8 mouse cellular contexts compared by ENCODE assay signal in genomic region chr5:36530129-36530751, GRCm38 (mm10). TPM values are rescaled to one million over a fixed set of nuclear protein-coding genes. Genes with fewer than 3 reads are reported as not detected.
DNase-seq lines count a peak whose midpoint lies in the region; ATAC-seq and TF ChIP-seq lines count a peak whose summit lies in the region.

No protein-coding gene starts in this region.

- H3K4me1 ChIP-seq in ES-Bruce4 (ENCODE audit: control insufficient read depth, insufficient read depth, low read length), result no peaks in the 10 kb centered on the region
- H3K4me1 ChIP-seq in forebrain, embryonic 12.5 days, result peaks cover 21% of the 10 kb centered on the region
- peaks cover 7% of the 10 kb centered on the region; the same call in 1 of the 2 replicates for H3K4me1 ChIP-seq in heart, postnatal 0 days (ENCODE audit: control insufficient read depth, insufficient read depth)
- peaks cover 64% of the 10 kb centered on the region for H3K4me1 ChIP-seq in liver, embryonic 15.5 days (replicated peaks)
- peaks cover 12% of the 10 kb centered on the region; the same call in 1 of the 2 replicates for H3K4me1 ChIP-seq in neural tube, embryonic 11.5 days (ENCODE audit: control insufficient read depth, insufficient read depth, low read length)
- peaks cover 13% of the 10 kb centered on the region for H3K4me1 ChIP-seq in stomach, embryonic 16.5 days (ENCODE audit: control insufficient read depth, insufficient read depth, low read length)

- H3K4me3 ChIP-seq in ES-Bruce4 (ENCODE audit: low read depth, low read length), result peak overlapping the region; percentile 86
- peak overlapping the region; percentile 82 for H3K4me3 ChIP-seq in forebrain, embryonic 12.5 days (replicated peaks)
- peak overlapping the region; percentile 80 for H3K4me3 ChIP-seq in heart, postnatal 0 days (ENCODE audit: low read depth, low read length)
- peak overlapping the region; percentile 71 for H3K4me3 ChIP-seq in liver, embryonic 15.5 days (replicated peaks)
- H3K4me3 ChIP-seq in neural tube, embryonic 11.5 days (ENCODE audit: low read depth, low read length), result peak overlapping the region; percentile 76
- peak overlapping the region; percentile 79 for H3K4me3 ChIP-seq in stomach, embryonic 16.5 days (replicated peaks; ENCODE audit: low read length)

- WGBS in forebrain, embryonic 12.5 days, result under 1% methylated on average over 28 of the region's 28 CpGs
- under 1% methylated on average over 28 of the region's 28 CpGs for WGBS in heart, postnatal 0 days
- under 1% methylated on average over 28 of the region's 28 CpGs for WGBS in liver, embryonic 15.5 days (ENCODE audit: insufficient replicate concordance)
- WGBS in neural tube, embryonic 11.5 days, result under 1% methylated on average over 28 of the region's 28 CpGs
- under 1% methylated on average over 28 of the region's 28 CpGs for WGBS in stomach, embryonic 16.5 days

- no peak for TF ChIP-seq POLR2A in ES-Bruce4 (IDR thresholded peaks at IDR 0.05; ENCODE audit: insufficient read depth, low read length)

- ATAC-seq in cerebellum, adult (ENCODE audit: insufficient number of reproducible peaks, low FRiP score, low TSS enrichment), result peak; percentile 96
- peak; percentile 98 for ATAC-seq in forebrain, embryonic 12.5 days (ENCODE audit: low FRiP score)
- peak; percentile 96 for ATAC-seq in heart, postnatal 0 days (ENCODE audit: insufficient read depth, low read depth)
- peak; percentile 95 for ATAC-seq in liver, embryonic 15.5 days (ENCODE audit: insufficient read depth)
- ATAC-seq in neural tube, embryonic 11.5 days (ENCODE audit: insufficient read depth, low FRiP score, low TSS enrichment), result peak; percentile 97
- peak; percentile 94 for ATAC-seq in stomach, embryonic 16.5 days (ENCODE audit: insufficient read depth, low FRiP score)

- no peaks in the 10 kb centered on the region for H3K9me3 ChIP-seq in ES-Bruce4 (replicated peaks; ENCODE audit: control insufficient read depth, insufficient read depth, low read length, poor library complexity, severe bottlenecking)
- H3K9me3 ChIP-seq in forebrain, embryonic 12.5 days, result no peaks in the 10 kb centered on the region
- no peaks in the 10 kb centered on the region for H3K9me3 ChIP-seq in heart, postnatal 0 days (replicated peaks; ENCODE audit: control insufficient read depth, low read length)
- no peaks in the 10 kb centered on the region for H3K9me3 ChIP-seq in liver, embryonic 15.5 days (replicated peaks)
- no peaks in the 10 kb centered on the region for H3K9me3 ChIP-seq in neural tube, embryonic 11.5 days (ENCODE audit: control insufficient read depth, low read length)
- no peaks in the 10 kb centered on the region for H3K9me3 ChIP-seq in stomach, embryonic 16.5 days (replicated peaks; ENCODE audit: control insufficient read depth, low read length)

- H3K27ac ChIP-seq in ES-Bruce4 (ENCODE audit: insufficient read depth, low read length), result no peak overlapping the region
- peak overlapping the region; percentile 78 for H3K27ac ChIP-seq in forebrain, embryonic 12.5 days
- H3K27ac ChIP-seq in heart, postnatal 0 days (ENCODE audit: low read depth), result peak overlapping the region; percentile 52
- peak overlapping the region; percentile 60 for H3K27ac ChIP-seq in liver, embryonic 15.5 days (replicated peaks)
- no peak overlapping the region for H3K27ac ChIP-seq in neural tube, embryonic 11.5 days (ENCODE audit: low read depth, low read length)
- peak overlapping the region; percentile 80 for H3K27ac ChIP-seq in stomach, embryonic 16.5 days (ENCODE audit: low read length)

- peak overlapping the region; percentile 43 for H3K9ac ChIP-seq in ES-Bruce4 (ENCODE audit: low read depth, poor library complexity, severe bottlenecking)
- peak overlapping the region; percentile 88 for H3K9ac ChIP-seq in forebrain, embryonic 12.5 days
- H3K9ac ChIP-seq in heart, postnatal 0 days (replicated peaks; ENCODE audit: low read depth, low read length), result peak overlapping the region; percentile 81
- peak overlapping the region; percentile 76 for H3K9ac ChIP-seq in liver, embryonic 15.5 days
- peak overlapping the region; percentile 86 for H3K9ac ChIP-seq in neural tube, embryonic 11.5 days (ENCODE audit: low read length)
- peak overlapping the region; percentile 82 for H3K9ac ChIP-seq in stomach, embryonic 16.5 days (ENCODE audit: low read length)

- no peaks in the 10 kb centered on the region for H3K27me3 ChIP-seq in ES-Bruce4 (ENCODE audit: control insufficient read depth, insufficient read depth, low read length, poor library complexity, severe bottlenecking)
- no peaks in the 10 kb centered on the region for H3K27me3 ChIP-seq in forebrain, embryonic 12.5 days
- no peaks in the 10 kb centered on the region for H3K27me3 ChIP-seq in heart, postnatal 0 days (ENCODE audit: control insufficient read depth, insufficient read depth, low read length)
- H3K27me3 ChIP-seq in liver, embryonic 15.5 days, result no peaks in the 10 kb centered on the region
- no peaks in the 10 kb centered on the region for H3K27me3 ChIP-seq in neural tube, embryonic 11.5 days (ENCODE audit: control insufficient read depth, insufficient read depth, low read length)
- no peaks in the 10 kb centered on the region for H3K27me3 ChIP-seq in stomach, embryonic 16.5 days (ENCODE audit: control insufficient read depth, insufficient read depth, low read length)

- no peak for TF ChIP-seq CTCF in ES-Bruce4 (IDR thresholded peaks at IDR 0.05; ENCODE audit: low read depth, low read length)
- TF ChIP-seq CTCF in heart, postnatal 0 days (IDR thresholded peaks at IDR 0.05; ENCODE audit: low read depth), result no peak

- peak; percentile 40; the same call in 1 of the 2 replicates for TF ChIP-seq EP300 in ES-Bruce4 (IDR thresholded peaks at IDR 0.05; ENCODE audit: insufficient read depth, low read depth, low read length)
- TF ChIP-seq EP300 in heart, postnatal 0 days (IDR thresholded peaks at IDR 0.05; ENCODE audit: low read depth), result no peak

- DNase-seq in heart, postnatal 0 days (ENCODE audit: low spot score), result peak; percentile 97
- DNase-seq in kidney, postnatal 4 days, result peak; percentile 97
- DNase-seq in neural tube, embryonic 11.5 days (ENCODE audit: low spot score), result peak; percentile 92

- no peaks in the 10 kb centered on the region for H3K36me3 ChIP-seq in ES-Bruce4 (ENCODE audit: control insufficient read depth, insufficient read depth, low read length, poor library complexity, severe bottlenecking)
- no peaks in the 10 kb centered on the region; the same call in 1 of the 2 replicates for H3K36me3 ChIP-seq in forebrain, embryonic 12.5 days (replicated peaks)
- H3K36me3 ChIP-seq in heart, postnatal 0 days (replicated peaks; ENCODE audit: control insufficient read depth, insufficient read depth, low read length), result no peaks in the 10 kb centered on the region
- no peaks in the 10 kb centered on the region for H3K36me3 ChIP-seq in liver, embryonic 15.5 days (replicated peaks)
- no peaks in the 10 kb centered on the region for H3K36me3 ChIP-seq in neural tube, embryonic 11.5 days (ENCODE audit: control insufficient read depth, insufficient read depth, low read length)
- H3K36me3 ChIP-seq in stomach, embryonic 16.5 days (ENCODE audit: control insufficient read depth, insufficient read depth, low read length), result no peaks in the 10 kb centered on the region

- peak overlapping the region; percentile 82 for H3K4me2 ChIP-seq in forebrain, embryonic 12.5 days
- peak overlapping the region; percentile 92 for H3K4me2 ChIP-seq in heart, postnatal 0 days (ENCODE audit: low read depth, low read length)
- peak overlapping the region; percentile 93 for H3K4me2 ChIP-seq in liver, embryonic 15.5 days
- H3K4me2 ChIP-seq in neural tube, embryonic 11.5 days (ENCODE audit: low read depth), result peak overlapping the region; percentile 69
- H3K4me2 ChIP-seq in stomach, embryonic 16.5 days (ENCODE audit: low read depth, low read length), result peak overlapping the region; percentile 72

RNA-seq across cellular contexts. Expression of gene Ccdc96, which starts 45.9 kb away (rescaled TPM):
- polyA plus RNA-seq in ES-Bruce4 (2011; ENCODE audit: insufficient read depth, insufficient read length, low read depth, missing spikeins), result 0.33 and 0.37 TPM in 2 replicates
- polyA plus RNA-seq in forebrain, embryonic 12.5 days (2016; fragmentation: Nextera tagmentation; extraction: Ambion mirVana), result 4.8 and 4.9 TPM in 2 replicates
- total RNA-seq in heart, postnatal 0 days (2014; rRNA removed; ENCODE audit: low replicate concordance), result not detected in 2 replicates
- 0.19 and 0.25 TPM in 2 replicates for polyA plus RNA-seq in heart, postnatal 0 days (2015; fragmentation: Nextera tagmentation; extraction: Ambion mirVana)
- polyA plus RNA-seq in liver, embryonic 15.5 days (2015; fragmentation: Nextera tagmentation; extraction: Ambion mirVana), result 0.07 and 0.09 TPM in 2 replicates
- polyA plus RNA-seq in neural tube, embryonic 11.5 days (2014; fragmentation: Nextera tagmentation; extraction: Ambion mirVana), result 3.4 and 3.8 TPM in 2 replicates
- polyA plus RNA-seq in stomach, embryonic 16.5 days (2015; fragmentation: Nextera tagmentation; extraction: Ambion mirVana), result 0.07 and 0.30 TPM in 2 replicates

RNA-seq across cellular contexts. Expression of gene Tada2b, which starts 46.2 kb away (rescaled TPM):
- 6.8 and 8.4 TPM in 2 replicates for polyA plus RNA-seq in ES-Bruce4 (2011; ENCODE audit: insufficient read depth, insufficient read length, low read depth, missing spikeins)
- polyA plus RNA-seq in forebrain, embryonic 12.5 days (2016; fragmentation: Nextera tagmentation; extraction: Ambion mirVana), result 3.0 and 3.2 TPM in 2 replicates
- 10.3 and 13.3 TPM in 2 replicates for total RNA-seq in heart, postnatal 0 days (2014; rRNA removed; ENCODE audit: low replicate concordance)
- 1.2 and 1.7 TPM in 2 replicates for polyA plus RNA-seq in heart, postnatal 0 days (2015; fragmentation: Nextera tagmentation; extraction: Ambion mirVana)
- polyA plus RNA-seq in liver, embryonic 15.5 days (2015; fragmentation: Nextera tagmentation; extraction: Ambion mirVana), result 0.74 and 1.1 TPM in 2 replicates
- polyA plus RNA-seq in neural tube, embryonic 11.5 days (2014; fragmentation: Nextera tagmentation; extraction: Ambion mirVana), result 4.0 and 4.2 TPM in 2 replicates
- 1.7 and 2.0 TPM in 2 replicates for polyA plus RNA-seq in stomach, embryonic 16.5 days (2015; fragmentation: Nextera tagmentation; extraction: Ambion mirVana)

Comparison
In these comparisons a context has a peak if more than half of its experiments do, and no peak if none do; other contexts are left out.
1. H3K27ac ChIP-seq: peak in forebrain, embryonic 12.5 days (single experiment), heart, postnatal 0 days (single experiment), liver, embryonic 15.5 days (single experiment) and stomach, embryonic 16.5 days (single experiment); none in ES-Bruce4 (single experiment) and neural tube, embryonic 11.5 days (single experiment).
2. Peak in every context shown above with its lines, with median percentiles within 50 percentile points of each other: H3K4me3 ChIP-seq, H3K9ac ChIP-seq, ATAC-seq, H3K4me2 ChIP-seq and DNase-seq.